Mouse (Mus musculus) hindbrain, embryonic 12.5 days (tissue): Measurements from ENCODE around the gene Chrne. TPM values are rescaled to one million over a fixed set of nuclear protein-coding genes. Genes with fewer than 3 reads are reported as not detected.

Source experiments
- ATAC-seq: fragments of 200-750 bp; cut with Nextera tagmentation; 2 replicates; pipeline ENCODE4 v1.8.0; 2017; ENCODE audit warnings: moderate TSS enrichment; ENCODE audit not compliant: low FRiP score
- H3K27ac ChIP-seq: fragments of 300-500 bp; sonication (generic); 2 replicates; pipeline ENCODE4 v1.5.1; 2016; ENCODE audit warnings: mild to moderate bottlenecking
- H3K27me3 ChIP-seq: fragments of 300-500 bp; sonication (generic); 2 replicates; pipeline ENCODE4 v1.6.1; 2016; ENCODE audit warnings: mild to moderate bottlenecking
- H3K36me3 ChIP-seq: fragments of 300-500 bp; sonication (generic); 2 replicates; pipeline ENCODE4 v1.6.1; 2016; ENCODE audit warnings: mild to moderate bottlenecking
- H3K4me1 ChIP-seq: fragments of 300-500 bp; sonication (generic); 2 replicates; pipeline ENCODE4 v1.6.1; 2016
- H3K4me2 ChIP-seq: fragments of 300-500 bp; sonication (generic); replicated peaks from 2 replicates; pipeline ENCODE4 v1.6.1; 2016; ENCODE audit warnings: mild to moderate bottlenecking
- H3K4me3 ChIP-seq: fragments of 300-500 bp; sonication (generic); 2 replicates; pipeline ENCODE4 v1.5.1; 2016; ENCODE audit warnings: mild to moderate bottlenecking
- H3K9ac ChIP-seq: fragments of 300-500 bp; sonication (generic); 2 replicates; pipeline ENCODE4 v1.6.1; 2016; ENCODE audit warnings: mild to moderate bottlenecking, moderate library complexity
- H3K9me3 ChIP-seq: fragments of 300-500 bp; sonication (generic); replicated peaks from 2 replicates; pipeline ENCODE4 v1.6.1; 2016; ENCODE audit warnings: mild to moderate bottlenecking
- WGBS: fragments of 180-500 bp; shearing (Covaris S2); methylation state at CpG from one replicate; pipeline ENCODE4 v1.1.7; 2016; 5-methylcytosine and 5-hydroxymethylcytosine counted together
- polyA plus RNA-seq: library from polyadenylated mRNA; unstranded; fragments of >200 nt; fragmentation: Nextera tagmentation; extraction: Ambion mirVana; gene quantifications from 2 replicates; pipeline ENCODE4 v1.2.1, GENCODE M21; 2016

Gene Chrne
- polyA plus RNA-seq: not detected in 2 replicates

DNA sequence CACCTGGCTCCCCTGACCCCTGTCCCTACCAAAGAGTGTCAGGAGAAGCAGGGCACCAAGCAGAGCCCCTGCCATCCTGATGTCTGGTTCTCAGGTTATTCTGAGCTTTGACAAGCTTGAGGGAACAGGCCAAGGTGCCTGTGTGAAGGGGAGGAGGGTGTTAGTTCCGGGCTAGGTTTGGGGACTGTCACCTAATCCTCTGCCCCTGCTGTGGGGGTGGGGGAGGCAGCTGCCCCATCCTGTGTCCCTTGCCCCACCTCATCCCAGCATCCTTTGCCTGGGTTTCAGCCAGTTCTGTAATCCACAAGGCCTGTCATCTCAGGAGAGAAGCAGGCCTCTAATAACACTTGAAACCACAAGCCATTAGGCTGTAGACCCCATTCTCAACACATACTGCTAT is at the start of gene Chrne:
TSS of gene Chrne (minus strand) at position 116 of the 400 bp plus-strand sequence.
- Histone ChIP-seq H3K4me3 (no peak within 1 kb of the TSS), H3K9me3 (no peaks in the 10 kb centered on the region), H3K36me3 (no peaks in the 10 kb centered on the region), H3K4me2 (no peak within 1 kb of the TSS), H3K4me1 (peaks cover 9% of the 10 kb centered on the region), H3K9ac (no peak within 1 kb of the TSS), H3K27me3 (peaks cover 14% of the 10 kb centered on the region), H3K27ac (no peak within 1 kb of the TSS)
- no peak for ATAC-seq
- WGBS: 52% methylated on average over 1 of the region's 1 CpGs

DNA sequence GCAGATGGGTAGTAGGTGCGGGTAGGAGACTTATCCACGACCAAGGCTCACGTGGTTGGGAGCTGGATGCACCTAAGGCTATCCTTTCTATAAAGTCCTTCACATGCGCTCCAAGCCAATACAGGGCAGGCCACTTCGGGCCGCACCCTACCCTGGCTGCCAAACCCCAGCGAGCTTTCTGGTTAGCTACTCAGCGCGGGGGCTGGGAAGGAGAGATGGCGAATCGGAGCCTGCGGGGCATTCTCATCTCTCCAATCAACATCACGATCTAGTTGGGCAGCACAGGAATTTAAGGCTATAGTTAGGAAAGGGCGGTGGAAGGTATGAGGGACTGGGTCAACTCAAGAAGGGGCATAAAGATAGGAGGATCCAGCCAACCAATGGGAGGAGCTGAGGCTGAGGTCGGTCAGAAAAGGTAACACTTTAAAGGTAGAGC is 49.3 kb upstream of the Chrne start:
- peaks cover 33% of the 10 kb centered on the region for H3K36me3 ChIP-seq
- WGBS: 4% methylated on average over 15 of the region's 15 CpGs
- peak overlapping the region; percentile 76 for H3K4me2 ChIP-seq
- peaks cover 27% of the 10 kb centered on the region for H3K4me1 ChIP-seq
- H3K27me3 ChIP-seq: no peaks in the 10 kb centered on the region
- peak overlapping the region; percentile 97 for H3K27ac ChIP-seq
- H3K9ac ChIP-seq: peak overlapping the region; percentile 63
- H3K9me3 ChIP-seq: no peaks in the 10 kb centered on the region
- H3K4me3 ChIP-seq: peak overlapping the region; percentile 57
- ATAC-seq: peak; percentile 53

DNA sequence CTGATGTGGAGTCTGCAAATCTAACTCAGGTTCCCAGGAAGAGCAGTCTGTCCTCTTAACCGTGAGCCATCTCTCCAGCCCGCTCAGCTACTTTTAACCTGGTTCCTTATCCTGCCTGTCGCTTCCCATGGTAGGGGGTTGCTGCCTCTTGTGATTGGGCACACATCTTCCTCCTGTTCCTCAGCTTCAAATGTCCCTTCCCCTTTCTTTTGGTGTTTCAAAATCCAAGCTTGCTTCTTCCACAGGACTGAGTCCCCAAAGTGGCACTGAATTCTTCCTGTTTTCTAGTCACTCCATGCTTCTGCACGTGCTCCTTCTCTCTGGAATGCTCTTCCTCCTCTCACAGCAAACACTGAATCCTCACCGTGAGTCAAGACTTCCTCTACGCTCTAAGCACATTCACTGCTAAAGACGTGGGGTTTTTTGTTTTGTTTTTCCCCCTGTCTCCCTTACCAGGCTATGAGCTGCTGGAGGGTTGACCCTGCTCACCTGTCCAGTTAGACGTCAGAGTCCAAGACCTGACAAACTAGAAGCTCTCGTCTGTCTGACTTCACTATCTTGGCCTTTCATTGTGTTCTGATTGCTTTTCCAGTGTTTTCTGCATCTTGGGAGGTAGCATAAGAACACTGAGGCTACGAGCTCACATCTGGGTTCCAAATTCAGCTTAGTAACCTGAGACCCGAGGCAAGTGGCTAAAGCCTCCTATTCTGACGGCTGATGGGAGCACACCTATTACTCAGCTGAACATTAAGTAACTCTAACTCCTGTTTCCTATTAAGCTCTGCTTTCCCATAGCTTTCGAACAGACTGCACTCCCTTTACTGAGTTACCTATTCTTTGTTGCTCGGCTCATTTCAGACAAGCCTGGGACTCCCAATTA is 48.5 kb upstream of the Chrne start:
- H3K9me3 ChIP-seq: no peaks in the 10 kb centered on the region
- H3K27me3 ChIP-seq: no peaks in the 10 kb centered on the region
- H3K9ac ChIP-seq: peak overlapping the region; percentile 63
- H3K4me3 ChIP-seq: peak overlapping the region; percentile 57
- peaks cover 27% of the 10 kb centered on the region for H3K4me1 ChIP-seq
- 70% methylated on average over 14 of the region's 14 CpGs for WGBS
- no peak for ATAC-seq
- H3K36me3 ChIP-seq: peaks cover 42% of the 10 kb centered on the region
- H3K4me2 ChIP-seq: peak overlapping the region; percentile 76
- peak overlapping the region; percentile 97 for H3K27ac ChIP-seq

DNA sequence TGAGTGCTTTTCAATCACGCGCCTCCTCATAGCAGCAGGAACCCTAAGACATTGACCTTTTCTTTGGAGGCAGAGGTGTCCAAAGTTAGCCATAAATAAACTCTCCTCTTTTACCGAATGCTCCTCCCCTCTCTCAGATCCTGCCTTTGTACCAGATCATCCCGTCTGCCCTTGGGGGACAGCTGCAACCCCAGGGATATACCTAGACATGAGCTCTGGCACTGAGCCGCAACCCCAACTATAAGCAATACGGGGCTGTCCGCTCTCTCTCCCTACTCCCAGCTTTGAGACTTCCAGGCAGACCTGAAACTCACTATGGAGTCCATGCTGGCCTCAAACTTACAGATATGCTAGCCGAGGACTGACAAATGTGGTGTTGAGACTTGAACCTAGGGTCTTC is 47.7 kb upstream of the Chrne start:
- Histone ChIP-seq H3K9ac (no peak overlapping the region), H3K36me3 (peaks cover 48% of the 10 kb centered on the region), H3K9me3 (no peaks in the 10 kb centered on the region), H3K4me1 (peaks cover 27% of the 10 kb centered on the region), H3K4me3 (no peak overlapping the region), H3K27ac (no peak overlapping the region), H3K27me3 (no peaks in the 10 kb centered on the region), H3K4me2 (no peak overlapping the region)
- WGBS: 93% methylated on average over 8 of the region's 8 CpGs
- ATAC-seq: no peak

DNA sequence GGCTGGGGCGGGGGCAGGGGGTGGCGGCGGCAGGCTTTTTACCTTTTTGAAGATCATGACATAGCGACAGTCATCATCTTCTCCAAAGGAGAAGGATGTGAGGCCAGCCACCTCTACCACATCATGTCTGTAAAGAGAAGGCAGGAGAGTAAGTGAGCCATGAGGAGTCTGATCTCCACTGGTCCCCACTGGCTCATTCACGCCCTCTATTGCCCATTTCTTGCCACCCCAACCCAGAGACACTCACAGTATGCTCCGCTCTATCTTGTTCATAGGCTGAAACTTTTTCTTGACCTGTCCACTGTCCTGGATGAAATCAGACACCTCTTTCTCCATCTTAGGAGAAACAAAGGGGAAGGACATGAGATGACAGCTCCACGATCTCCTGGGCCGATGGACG is 45.7 kb upstream of the Chrne start:
- Histone ChIP-seq H3K4me1 (peaks cover 12% of the 10 kb centered on the region), H3K27me3 (no peaks in the 10 kb centered on the region), H3K4me3 (no peak overlapping the region), H3K4me2 (no peak overlapping the region), H3K36me3 (peaks cover 53% of the 10 kb centered on the region), H3K9me3 (no peaks in the 10 kb centered on the region), H3K9ac (no peak overlapping the region), H3K27ac (no peak overlapping the region)
- 92% methylated on average over 9 of the region's 9 CpGs for WGBS
- no peak for ATAC-seq

DNA sequence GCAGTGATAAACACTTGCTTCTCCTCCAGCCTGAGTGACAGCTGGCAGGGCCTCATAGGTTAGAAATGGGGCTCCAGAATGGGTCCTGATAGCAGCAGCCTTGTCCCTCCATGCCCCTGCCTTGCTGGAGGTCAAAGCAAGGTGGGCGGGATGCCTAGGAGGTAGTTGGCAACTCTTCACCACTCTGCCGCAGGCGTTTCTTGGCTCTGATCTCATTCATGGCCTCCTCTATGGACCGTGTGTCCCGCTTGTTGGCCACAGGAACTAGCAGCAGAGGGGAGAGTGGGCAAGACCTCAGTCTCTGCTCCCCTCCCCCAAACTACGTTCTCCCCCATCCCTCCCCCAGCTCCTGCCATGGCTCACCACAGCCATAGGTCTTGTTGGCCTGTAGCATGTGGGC is 44.9 kb upstream of the Chrne start:
- H3K4me3 ChIP-seq: no peak overlapping the region
- no peaks in the 10 kb centered on the region for H3K9me3 ChIP-seq
- H3K36me3 ChIP-seq: peaks cover 54% of the 10 kb centered on the region
- no peak for ATAC-seq
- H3K27ac ChIP-seq: no peak overlapping the region
- no peak overlapping the region for H3K4me2 ChIP-seq
- H3K9ac ChIP-seq: no peak overlapping the region
- no peaks in the 10 kb centered on the region for H3K27me3 ChIP-seq
- 92% methylated on average over 6 of the region's 6 CpGs for WGBS
- peaks cover 12% of the 10 kb centered on the region for H3K4me1 ChIP-seq

DNA sequence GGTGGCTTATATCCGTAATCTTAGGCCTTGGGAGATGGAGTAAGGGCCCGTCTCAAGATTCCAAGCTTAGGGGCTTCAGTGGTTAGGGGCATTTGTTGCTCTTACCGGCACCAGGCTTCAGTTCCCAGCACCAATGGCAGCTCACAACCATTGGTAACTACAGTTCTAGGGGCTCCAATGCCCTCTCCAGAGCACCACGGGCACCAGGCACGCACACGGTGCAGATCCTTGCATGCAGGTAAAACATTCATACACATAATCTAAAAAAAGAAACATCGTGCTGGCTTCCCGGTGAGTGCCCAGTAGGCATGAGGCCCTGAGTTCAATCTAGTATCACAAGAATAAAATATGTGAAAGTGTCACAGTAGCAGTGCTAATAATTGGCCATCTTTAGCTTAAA is 44.1 kb upstream of the Chrne start:
- H3K4me2 ChIP-seq: no peak overlapping the region
- H3K36me3 ChIP-seq: peaks cover 54% of the 10 kb centered on the region
- H3K4me3 ChIP-seq: no peak overlapping the region
- WGBS: 93% methylated on average over 8 of the region's 8 CpGs
- no peak for ATAC-seq
- H3K27ac ChIP-seq: no peak overlapping the region
- H3K9me3 ChIP-seq: no peaks in the 10 kb centered on the region
- no peak overlapping the region for H3K9ac ChIP-seq
- peaks cover 10% of the 10 kb centered on the region for H3K4me1 ChIP-seq
- no peaks in the 10 kb centered on the region for H3K27me3 ChIP-seq

DNA sequence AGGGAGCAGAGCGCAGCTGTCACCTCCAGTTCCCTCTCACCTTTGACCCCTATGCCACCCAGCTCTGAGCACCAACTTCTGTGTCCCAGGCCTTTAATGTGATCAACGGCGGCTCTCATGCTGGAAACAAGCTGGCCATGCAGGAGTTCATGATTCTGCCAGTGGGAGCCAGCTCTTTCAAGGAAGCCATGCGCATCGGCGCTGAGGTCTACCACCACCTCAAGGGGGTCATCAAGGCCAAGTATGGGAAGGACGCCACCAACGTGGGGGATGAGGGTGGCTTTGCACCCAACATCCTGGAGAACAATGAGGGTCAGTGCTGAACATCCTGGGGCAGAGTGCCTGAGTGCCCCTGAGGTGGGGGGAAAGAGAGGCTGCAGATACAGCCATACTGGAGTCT is 41.6 kb upstream of the Chrne start:
- peaks cover 19% of the 10 kb centered on the region for H3K4me1 ChIP-seq
- peaks cover 47% of the 10 kb centered on the region for H3K36me3 ChIP-seq
- no peak overlapping the region for H3K4me3 ChIP-seq
- no peak for ATAC-seq
- H3K4me2 ChIP-seq: no peak overlapping the region
- 93% methylated on average over 8 of the region's 8 CpGs for WGBS
- H3K27me3 ChIP-seq: no peaks in the 10 kb centered on the region
- no peak overlapping the region for H3K9ac ChIP-seq
- H3K27ac ChIP-seq: peak overlapping the region; percentile 35; the same call in 1 of the 2 replicates
- no peaks in the 10 kb centered on the region for H3K9me3 ChIP-seq

DNA sequence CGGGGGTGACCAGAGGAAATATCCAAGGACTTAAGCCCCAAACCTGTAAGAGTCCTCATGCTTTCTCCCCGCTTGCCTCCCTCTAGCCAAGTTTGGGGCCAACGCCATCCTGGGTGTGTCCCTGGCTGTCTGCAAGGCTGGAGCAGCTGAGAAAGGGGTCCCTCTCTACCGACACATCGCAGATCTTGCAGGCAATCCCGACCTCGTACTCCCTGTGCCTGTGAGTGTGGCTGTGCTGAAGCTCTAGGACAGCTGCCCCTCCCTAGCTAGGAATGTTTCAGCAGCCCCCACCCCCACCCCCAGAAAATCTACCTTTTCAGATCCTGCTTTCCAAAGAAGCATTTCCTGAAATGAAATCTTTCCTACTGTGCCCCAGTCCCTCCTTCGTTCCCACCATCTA is 39.9 kb upstream of the Chrne start:
- H3K9ac ChIP-seq: no peak overlapping the region
- H3K27me3 ChIP-seq: no peaks in the 10 kb centered on the region
- H3K4me2 ChIP-seq: no peak overlapping the region
- peaks cover 23% of the 10 kb centered on the region for H3K4me1 ChIP-seq
- no peak for ATAC-seq
- peaks cover 32% of the 10 kb centered on the region for H3K36me3 ChIP-seq
- no peak overlapping the region for H3K4me3 ChIP-seq
- no peaks in the 10 kb centered on the region for H3K9me3 ChIP-seq
- 75% methylated on average over 8 of the region's 8 CpGs for WGBS
- H3K27ac ChIP-seq: no peak overlapping the region

DNA sequence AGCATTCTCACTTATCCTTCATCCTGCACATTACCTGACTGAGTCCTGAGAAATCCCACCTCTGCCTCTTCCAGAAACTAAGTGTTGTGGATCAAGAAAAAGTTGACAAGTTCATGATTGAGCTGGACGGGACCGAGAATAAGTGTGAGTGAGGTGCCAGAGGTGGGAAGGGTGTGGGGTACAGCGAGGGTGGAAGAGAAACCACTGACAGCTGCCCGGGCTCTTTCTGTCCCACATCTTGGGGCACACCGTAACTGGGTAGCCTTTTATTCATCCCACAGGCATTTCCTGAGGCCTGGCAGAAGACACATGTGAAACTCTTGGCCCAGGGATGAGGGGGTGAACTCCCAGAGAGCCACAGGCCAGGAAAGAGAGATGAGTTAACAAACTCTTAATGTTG is 39.5 kb upstream of the Chrne start:
- no peaks in the 10 kb centered on the region for H3K9me3 ChIP-seq
- H3K36me3 ChIP-seq: peaks cover 28% of the 10 kb centered on the region
- H3K27me3 ChIP-seq: no peaks in the 10 kb centered on the region
- no peak overlapping the region for H3K4me2 ChIP-seq
- no peak for ATAC-seq
- 0 out of 2 replicates have a peak overlapping the region, but pooled peaks have one; percentile 13 for H3K9ac ChIP-seq
- 92% methylated on average over 5 of the region's 5 CpGs for WGBS
- H3K4me3 ChIP-seq: no peak overlapping the region
- H3K4me1 ChIP-seq: peaks cover 23% of the 10 kb centered on the region
- H3K27ac ChIP-seq: no peak overlapping the region

DNA sequence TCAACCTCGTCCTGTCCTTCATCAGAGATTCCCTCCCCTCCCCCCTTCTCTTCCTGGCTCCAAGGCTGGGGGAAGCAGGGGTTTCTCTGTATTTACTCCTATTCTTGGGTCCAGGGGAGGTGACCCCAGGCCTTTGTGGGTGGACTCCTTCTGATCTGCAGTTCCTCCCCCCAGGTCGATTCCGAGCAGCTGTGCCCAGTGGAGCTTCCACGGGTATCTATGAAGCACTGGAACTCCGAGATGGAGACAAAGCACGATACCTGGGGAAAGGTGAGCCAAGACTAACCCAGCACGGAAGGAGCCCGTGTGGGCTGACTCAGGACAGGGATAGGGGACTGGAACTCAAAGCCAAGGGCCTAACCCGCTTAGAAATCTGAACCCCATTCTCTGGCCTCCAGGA is 39.0 kb upstream of the Chrne start:
- ATAC-seq: no peak
- Histone ChIP-seq H3K4me3 (no peak overlapping the region), H3K9ac (no peak overlapping the region), H3K27me3 (no peaks in the 10 kb centered on the region), H3K36me3 (peaks cover 23% of the 10 kb centered on the region), H3K9me3 (no peaks in the 10 kb centered on the region), H3K27ac (no peak overlapping the region), H3K4me2 (no peak overlapping the region), H3K4me1 (peaks cover 26% of the 10 kb centered on the region)
- WGBS: 57% methylated on average over 9 of the region's 9 CpGs

DNA sequence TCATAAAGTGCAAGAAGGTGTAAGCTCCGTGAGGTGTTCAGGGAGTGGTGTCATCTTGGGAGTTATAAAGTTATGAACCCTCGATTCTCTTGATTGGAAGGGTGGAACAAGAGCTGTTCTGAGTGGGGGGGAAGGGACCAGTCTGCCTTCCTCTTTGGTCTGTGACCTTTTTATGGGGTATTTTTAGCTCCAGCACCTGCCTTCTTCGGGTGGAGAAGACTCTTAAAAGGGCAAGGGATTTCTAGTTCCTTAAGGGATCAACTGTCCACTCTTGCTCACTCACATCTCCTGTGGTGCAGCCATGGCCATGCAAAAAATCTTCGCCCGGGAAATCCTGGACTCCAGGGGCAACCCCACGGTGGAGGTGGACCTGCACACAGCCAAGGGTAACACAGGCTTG is 38.6 kb upstream of the Chrne start:
- peaks cover 30% of the 10 kb centered on the region for H3K4me1 ChIP-seq
- no peak overlapping the region for H3K4me3 ChIP-seq
- H3K9ac ChIP-seq: no peak overlapping the region
- no peak overlapping the region for H3K4me2 ChIP-seq
- H3K27me3 ChIP-seq: no peaks in the 10 kb centered on the region
- no peak overlapping the region for H3K27ac ChIP-seq
- no peaks in the 10 kb centered on the region for H3K9me3 ChIP-seq
- peaks cover 21% of the 10 kb centered on the region for H3K36me3 ChIP-seq
- 46% methylated on average over 6 of the region's 6 CpGs for WGBS
- no peak for ATAC-seq

DNA sequence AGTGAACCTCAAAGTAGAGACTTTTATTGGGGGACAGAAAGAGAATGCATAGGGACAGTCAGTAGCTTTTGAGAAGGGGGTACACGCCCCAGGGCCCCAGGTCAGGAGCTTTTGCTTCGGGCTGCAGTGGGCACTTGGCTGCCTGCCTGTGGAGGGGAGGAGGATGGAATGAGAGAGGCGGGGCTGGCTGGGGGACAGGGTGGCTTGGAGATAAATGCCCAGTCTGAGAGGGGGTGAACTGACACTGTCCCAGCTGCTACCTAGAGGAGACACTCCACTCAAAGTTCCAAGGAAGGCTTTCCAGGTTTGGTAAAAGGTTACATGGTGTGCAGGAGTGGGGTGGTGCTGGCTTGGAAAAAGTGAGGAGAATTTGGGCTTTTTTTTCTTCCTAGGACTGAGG is 37.9 kb upstream of the Chrne start, which contains the start of gene Eno3:
TSS of gene Eno3 (plus strand) at position 239 of the 400 bp plus-strand sequence.
- peak within 1 kb of the TSS; percentile 99 for H3K4me3 ChIP-seq
- 7% methylated on average over 3 of the region's 3 CpGs for WGBS
- no peaks in the 10 kb centered on the region for H3K9me3 ChIP-seq
- ATAC-seq: no peak
- peak within 1 kb of the TSS; percentile 98 for H3K27ac ChIP-seq
- H3K4me1 ChIP-seq: peaks cover 36% of the 10 kb centered on the region
- H3K36me3 ChIP-seq: peaks cover 20% of the 10 kb centered on the region
- no peaks in the 10 kb centered on the region for H3K27me3 ChIP-seq
- H3K9ac ChIP-seq: peak within 1 kb of the TSS; percentile 92
- H3K4me2 ChIP-seq: peak within 1 kb of the TSS; percentile 98
